Mouse (Mus musculus) MN1 (cell line): ENCODE results near the gene Jmjd1c.
A peak's percentile ranks its signal among the peaks of the same experiment; 100 is the strongest.

Experiments
- DNase-seq: peaks from one replicate; pipeline ENCODE4 v3.0.0-alpha.2; 2016; ENCODE audit warnings: low spot score

Gene Jmjd1c

GRCm38 (mm10) chr10:67095798-67096620 lies at the start of gene Jmjd1c:
Jmjd1c (plus strand) TSS chr10:67096125.
- peak; percentile 82 for DNase-seq

- DNase-seq = no peak
Measured at GRCm38 (mm10) chr10:67047712-67048645, 47.9 kb upstream of the Jmjd1c start.

GRCm38 (mm10) chr10:67048871-67049615 lies 46.9 kb upstream of the Jmjd1c start:
- no peak for DNase-seq

GRCm38 (mm10) chr10:67049621-67050020 lies 46.3 kb upstream of the Jmjd1c start:
- no peak for DNase-seq

- DNase-seq = no peak
Measured at GRCm38 (mm10) chr10:67050766-67051165, 45.2 kb upstream of the Jmjd1c start.

- DNase-seq = no peak
Measured at GRCm38 (mm10) chr10:67051466-67051865, 44.5 kb upstream of the Jmjd1c start.

GRCm38 (mm10) chr10:67052429-67052828 lies 43.5 kb upstream of the Jmjd1c start:
- DNase-seq = no peak

GRCm38 (mm10) chr10:67053475-67053874 lies 42.5 kb upstream of the Jmjd1c start:
- DNase-seq = no peak

- DNase-seq = peak; percentile 13
Measured at GRCm38 (mm10) chr10:67055867-67056856, 39.8 kb upstream of the Jmjd1c start.

GRCm38 (mm10) chr10:67057208-67057607 lies 38.7 kb upstream of the Jmjd1c start:
- DNase-seq = no peak

- DNase-seq = no peak
Measured at GRCm38 (mm10) chr10:67057696-67058095, 38.2 kb upstream of the Jmjd1c start.

GRCm38 (mm10) chr10:67058297-67058696 lies 37.6 kb upstream of the Jmjd1c start:
- DNase-seq = no peak

- DNase-seq = no peak
Measured at GRCm38 (mm10) chr10:67058702-67059101, 37.2 kb upstream of the Jmjd1c start.

- DNase-seq = peak; percentile 77
Measured at GRCm38 (mm10) chr10:67061367-67061801, 34.5 kb upstream of the Jmjd1c start.

- DNase-seq = no peak
Measured at GRCm38 (mm10) chr10:67061823-67062222, 34.1 kb upstream of the Jmjd1c start.

GRCm38 (mm10) chr10:67065277-67065887 lies 30.5 kb upstream of the Jmjd1c start:
- no peak for DNase-seq

GRCm38 (mm10) chr10:67065927-67066326 lies 30.0 kb upstream of the Jmjd1c start:
- no peak for DNase-seq

GRCm38 (mm10) chr10:67066421-67066820 lies 29.5 kb upstream of the Jmjd1c start:
- no peak for DNase-seq

GRCm38 (mm10) chr10:67069013-67069412 lies 26.9 kb upstream of the Jmjd1c start:
- no peak for DNase-seq

GRCm38 (mm10) chr10:67071389-67071788 lies 24.5 kb upstream of the Jmjd1c start:
- DNase-seq = no peak
